Mouse (Mus musculus) left cerebral cortex, adult 9 months (tissue): ENCODE results near the gene Ube2cbp.
A peak's percentile ranks its signal among the peaks of the same experiment; 100 is the strongest.

Source experiments
- DNase-seq, 2 experiments: peaks; one replicate each; pipeline ENCODE4 v3.0.0; 2022; ENCODE audit warnings: low spot score in 2 of 2

The Ube2cbp gene

GRCm38 (mm10) chr9:86464151-86465105, at the start of gene Ube2cbp:
Gene Ube2cbp (minus strand): TSS chr9:86464950.
- peak; percentile 73 to 86 for DNase-seq

- no peak for DNase-seq
These were observed 49.6 kb upstream of the Ube2cbp start for GRCm38 (mm10) chr9:86514390-86514789.

GRCm38 (mm10) chr9:86513733-86514132, 49.0 kb upstream of the Ube2cbp start:
- no peak for DNase-seq

- DNase-seq = no peak
These were observed 42.7 kb upstream of the Ube2cbp start for GRCm38 (mm10) chr9:86507437-86507836.

- DNase-seq = no peak
These were observed 34.3 kb upstream of the Ube2cbp start for GRCm38 (mm10) chr9:86499083-86499482.

GRCm38 (mm10) chr9:86496261-86496660, 31.5 kb upstream of the Ube2cbp start:
- DNase-seq = no peak

GRCm38 (mm10) chr9:86491740-86492139, 27.0 kb upstream of the Ube2cbp start:
- no peak for DNase-seq

GRCm38 (mm10) chr9:86482236-86482635, 17.5 kb upstream of the Ube2cbp start:
- no peak for DNase-seq

GRCm38 (mm10) chr9:86478414-86479093, 13.8 kb upstream of the Ube2cbp start:
- no peak for DNase-seq

- no peak for DNase-seq
These were observed 12.0 kb upstream of the Ube2cbp start for GRCm38 (mm10) chr9:86476763-86477162.

- no peak for DNase-seq
These were observed 11.2 kb upstream of the Ube2cbp start for GRCm38 (mm10) chr9:86475956-86476355.

GRCm38 (mm10) chr9:86466990-86467870, 2.5 kb upstream of the Ube2cbp start, which contains the start of gene Dop1a:
Gene Dop1a (plus strand): TSS chr9:86467154.
- DNase-seq = peak; percentile 61 to 85

- DNase-seq = no peak
These were observed 11.1 kb downstream of the Ube2cbp start for GRCm38 (mm10) chr9:86453626-86454025.

GRCm38 (mm10) chr9:86451617-86452016, 13.1 kb downstream of the Ube2cbp start:
- peak in 1 of 2 experiments; percentile 71 for DNase-seq

GRCm38 (mm10) chr9:86451094-86451493, 13.7 kb downstream of the Ube2cbp start:
- DNase-seq = peak in 1 of 2 experiments; percentile 51

- DNase-seq = peak in 1 of 2 experiments; percentile 80
These were observed 15.2 kb downstream of the Ube2cbp start for GRCm38 (mm10) chr9:86449581-86449980.

- no peak for DNase-seq
These were observed 17.3 kb downstream of the Ube2cbp start for GRCm38 (mm10) chr9:86447431-86447830.

- DNase-seq = no peak
These were observed 17.9 kb downstream of the Ube2cbp start for GRCm38 (mm10) chr9:86446847-86447246.

GRCm38 (mm10) chr9:86442248-86442647, 22.5 kb downstream of the Ube2cbp start:
- no peak for DNase-seq

- DNase-seq = no peak
These were observed 26.3 kb downstream of the Ube2cbp start for GRCm38 (mm10) chr9:86438337-86439009.

GRCm38 (mm10) chr9:86436608-86437007, 28.1 kb downstream of the Ube2cbp start:
- DNase-seq = no peak
